In genomic region chr3:31267921-31268320, GRCm38 (mm10) we compare ENCODE assay signal across 16 mouse cellular contexts. TPM values are rescaled to one million over a fixed set of nuclear protein-coding genes. Genes with fewer than 3 reads are reported as not detected.
"Had no signal": no experiment of that assay in that cellular context is flagged by ENCODE, and none has a peak within 500 bp of the region (broad histone marks: within the 10 kb centered on the region; RNA-seq: fewer than 3 reads in every experiment).

No protein-coding gene starts in this region.

- H3K4me1 ChIP-seq: neural tube, embryonic 12.5 days; neural tube, embryonic 13.5 days; neural tube, embryonic 15.5 days had no signal

- H3K9me3 ChIP-seq: neural tube, embryonic 12.5 days; neural tube, embryonic 13.5 days; neural tube, embryonic 15.5 days had no signal

- H3K36me3 ChIP-seq: neural tube, embryonic 12.5 days; neural tube, embryonic 13.5 days; neural tube, embryonic 15.5 days had no signal

- DNase-seq: retina, postnatal 1 day; right cerebral cortex, adult 18-20 months; right cerebral cortex, postnatal 14 days; right cerebral cortex, postnatal 25 days; right cerebral cortex, postnatal 4 days; spleen, adult 18-20 months; thymus, adult 18-20 months; thymus, adult 2 months; thymus, postnatal 14 days; thymus, postnatal 25 days; thymus, postnatal 36 days; thymus, postnatal 4 days had no signal

- H3K27ac ChIP-seq: neural tube, embryonic 12.5 days; neural tube, embryonic 13.5 days; neural tube, embryonic 15.5 days had no signal

- H3K27me3 ChIP-seq: neural tube, embryonic 12.5 days; neural tube, embryonic 13.5 days; neural tube, embryonic 15.5 days had no signal

- H3K4me3 ChIP-seq: neural tube, embryonic 12.5 days; neural tube, embryonic 13.5 days; neural tube, embryonic 15.5 days had no signal

- H3K9ac ChIP-seq: neural tube, embryonic 12.5 days; neural tube, embryonic 13.5 days; neural tube, embryonic 15.5 days had no signal

- H3K4me2 ChIP-seq: neural tube, embryonic 12.5 days; neural tube, embryonic 13.5 days; neural tube, embryonic 15.5 days had no signal

RNA-seq across cellular contexts. Expression of gene Slc7a14, which starts 42.3 kb away (rescaled TPM):
- polyA plus RNA-seq: spleen, adult 2 months had no signal
